Mouse (Mus musculus): ENCODE results near the gene Gm13285. TPM values are rescaled to one million over a fixed set of nuclear protein-coding genes. Genes with fewer than 3 reads are reported as not detected.
A peak's percentile ranks its signal among the peaks of the same experiment; 100 is the strongest.
"Not testable (repeated sequence)": the region's sequence is repeated elsewhere in the genome, so short reads cannot be mapped to it uniquely, and the experiment has no call there.

Gene Gm13285
- total and polyA plus RNA-seq, 3 experiments, result not detected

- H3K27me3 ChIP-seq (ENCODE audit: control insufficient read depth, insufficient read depth, low read length); intact Hi-C loops (cut with DNase I); H3K79me2 ChIP-seq (replicated peaks; ENCODE audit: control insufficient read depth, insufficient read depth, low read length); H3K4me1 ChIP-seq (ENCODE audit: control insufficient read depth, insufficient read depth, low read length); H3K36me3 ChIP-seq (ENCODE audit: control insufficient read depth, insufficient read depth, low read length); H3K4me3 ChIP-seq; H3K27ac ChIP-seq: not testable (repeated sequence)
- H3K9ac ChIP-seq (ENCODE audit: low read depth, low read length), result peak overlapping the region; percentile 59; the same call in 1 of the 2 replicates
- peak; percentile 34 for TF ChIP-seq CTCF (IDR thresholded peaks at IDR 0.05)
- peak; percentile 54 to 55 for DNase-seq
- WGBS, result 0% methylated on average over 17 of the region's 34 CpGs
These were observed 6.3 kb downstream of the Gm13285 start for GRCm38 (mm10) chr4:88805761-88806160.

GRCm38 (mm10) chr4:88815928-88816327, 16.5 kb downstream of the Gm13285 start, which contains the start of gene Ifna7:
Ifna7 (plus strand) TSS chr4:88816228.
- Histone ChIP-seq H3K27me3 (ENCODE audit: control insufficient read depth, insufficient read depth, low read length) (no peaks in the 10 kb centered on the region), H3K4me1 (ENCODE audit: control insufficient read depth, insufficient read depth, low read length) (no peaks in the 10 kb centered on the region), H3K79me2 (replicated peaks; ENCODE audit: control insufficient read depth, insufficient read depth, low read length) (no peaks in the 10 kb centered on the region), H3K36me3 (ENCODE audit: control insufficient read depth, insufficient read depth, low read length) (no peaks in the 10 kb centered on the region), H3K4me3 (no peak within 1 kb of the TSS), H3K27ac (no peak within 1 kb of the TSS), H3K9ac (ENCODE audit: low read depth, low read length) (no peak within 1 kb of the TSS)
- intact Hi-C loops (cut with DNase I), result no loop called here
- no peak for TF ChIP-seq CTCF (IDR thresholded peaks at IDR 0.05)
- TF ChIP-seq EP300 (IDR thresholded peaks at IDR 0.05; ENCODE audit: insufficient read depth, low read depth, low read length), result no peak
- no peak for TF ChIP-seq POLR2A (IDR thresholded peaks at IDR 0.05; ENCODE audit: insufficient read depth, low read depth, low read length)
- DNase-seq, result no peak
- WGBS, result 43% methylated on average over 3 of the region's 3 CpGs

- 73% methylated on average over 1 of the region's 1 CpGs for WGBS
- Histone ChIP-seq H3K79me2 (replicated peaks; ENCODE audit: control insufficient read depth, insufficient read depth, low read length) (no peaks in the 10 kb centered on the region), H3K36me3 (ENCODE audit: control insufficient read depth, insufficient read depth, low read length) (no peaks in the 10 kb centered on the region), H3K4me1 (ENCODE audit: control insufficient read depth, insufficient read depth, low read length) (no peaks in the 10 kb centered on the region), H3K27me3 (ENCODE audit: control insufficient read depth, insufficient read depth, low read length) (no peaks in the 10 kb centered on the region), H3K4me3 (no peak within 1 kb of the TSS), H3K9ac (ENCODE audit: low read depth, low read length) (no peak within 1 kb of the TSS), H3K27ac (no peak within 1 kb of the TSS)
- intact Hi-C loops (cut with DNase I), result loop anchor here (5.0 kb wide), 1 partner anchor 137 kb away; the partner anchor contains the start of gene Ifna2
- no peak for DNase-seq
- TF ChIP-seq EP300 (IDR thresholded peaks at IDR 0.05; ENCODE audit: insufficient read depth, low read depth, low read length), result no peak
- TF ChIP-seq POLR2A (IDR thresholded peaks at IDR 0.05; ENCODE audit: insufficient read depth, low read depth, low read length), result no peak
- TF ChIP-seq CTCF (IDR thresholded peaks at IDR 0.05), result no peak
These were observed 20.2 kb downstream of the Gm13285 start, which contains the start of gene Ifna11 for GRCm38 (mm10) chr4:88819659-88820058. Ifna11 (plus strand) TSS chr4:88819959.

- Histone ChIP-seq H3K27ac (no peak overlapping the region), H3K36me3 (ENCODE audit: control insufficient read depth, insufficient read depth, low read length) (no peaks in the 10 kb centered on the region), H3K27me3 (ENCODE audit: control insufficient read depth, insufficient read depth, low read length) (no peaks in the 10 kb centered on the region), H3K9ac (ENCODE audit: low read depth, low read length) (no peak overlapping the region), H3K4me3 (no peak overlapping the region), H3K4me1 (ENCODE audit: control insufficient read depth, insufficient read depth, low read length) (no peaks in the 10 kb centered on the region), H3K79me2 (replicated peaks; ENCODE audit: control insufficient read depth, insufficient read depth, low read length) (no peaks in the 10 kb centered on the region)
- TF ChIP-seq CTCF (IDR thresholded peaks at IDR 0.05) (peak; percentile 67), POLR2A (IDR thresholded peaks at IDR 0.05; ENCODE audit: insufficient read depth, low read depth, low read length) (no peak), EP300 (IDR thresholded peaks at IDR 0.05; ENCODE audit: insufficient read depth, low read depth, low read length) (no peak)
- no peak for DNase-seq
- intact Hi-C loops (cut with DNase I), result loop anchor here (5.0 kb wide), 1 partner anchor 141 kb away; the partner anchor contains the start of gene Ifna2
- 20% methylated on average over 4 of the region's 4 CpGs for WGBS
These were observed 23.5 kb downstream of the Gm13285 start for GRCm38 (mm10) chr4:88822995-88823394.

GRCm38 (mm10) chr4:88827116-88827515, 27.7 kb downstream of the Gm13285 start, which contains the start of gene Ifna6:
Ifna6 (plus strand) TSS chr4:88827416.
- H3K4me1 ChIP-seq (ENCODE audit: control insufficient read depth, insufficient read depth, low read length); H3K27ac ChIP-seq; H3K4me3 ChIP-seq; H3K27me3 ChIP-seq (ENCODE audit: control insufficient read depth, insufficient read depth, low read length); intact Hi-C loops (cut with DNase I); H3K36me3 ChIP-seq (ENCODE audit: control insufficient read depth, insufficient read depth, low read length); DNase-seq; H3K79me2 ChIP-seq (replicated peaks; ENCODE audit: control insufficient read depth, insufficient read depth, low read length); H3K9ac ChIP-seq (ENCODE audit: low read depth, low read length): not testable (repeated sequence)

- no peaks in the 10 kb centered on the region for H3K36me3 ChIP-seq (ENCODE audit: control insufficient read depth, insufficient read depth, low read length)
- no peak for DNase-seq
- intact Hi-C loops (cut with DNase I), result no loop called here
- H3K27ac ChIP-seq, result no peak overlapping the region
- H3K79me2 ChIP-seq (replicated peaks; ENCODE audit: control insufficient read depth, insufficient read depth, low read length), result no peaks in the 10 kb centered on the region
- WGBS, result 13% methylated on average over 4 of the region's 4 CpGs
- no peak overlapping the region for H3K9ac ChIP-seq (ENCODE audit: low read depth, low read length)
- H3K4me3 ChIP-seq, result no peak overlapping the region
- TF ChIP-seq CTCF (IDR thresholded peaks at IDR 0.05) (peak; percentile 73), EP300 (IDR thresholded peaks at IDR 0.05; ENCODE audit: insufficient read depth, low read depth, low read length) (no peak)
- H3K27me3 ChIP-seq (ENCODE audit: control insufficient read depth, insufficient read depth, low read length), result no peaks in the 10 kb centered on the region; the same call in 1 of the 2 replicates
- no peaks in the 10 kb centered on the region for H3K4me1 ChIP-seq (ENCODE audit: control insufficient read depth, insufficient read depth, low read length)
These were observed 31.1 kb downstream of the Gm13285 start for GRCm38 (mm10) chr4:88830523-88830922.

GRCm38 (mm10) chr4:88835225-88835624, 35.8 kb downstream of the Gm13285 start, which contains the start of gene Ifna5:
Ifna5 (plus strand) TSS chr4:88835525.
- H3K4me3 ChIP-seq; intact Hi-C loops (cut with DNase I); H3K4me1 ChIP-seq (ENCODE audit: control insufficient read depth, insufficient read depth, low read length); H3K79me2 ChIP-seq (replicated peaks; ENCODE audit: control insufficient read depth, insufficient read depth, low read length); H3K9ac ChIP-seq (ENCODE audit: low read depth, low read length); H3K36me3 ChIP-seq (ENCODE audit: control insufficient read depth, insufficient read depth, low read length); DNase-seq; H3K27ac ChIP-seq; H3K27me3 ChIP-seq (ENCODE audit: control insufficient read depth, insufficient read depth, low read length): not testable (repeated sequence)
- 65% methylated on average over 1 of the region's 1 CpGs for WGBS
